Mouse (Mus musculus): ENCODE data around the gene Tpbgl. TPM values are rescaled to one million over a fixed set of nuclear protein-coding genes. Genes with fewer than 3 reads are reported as not detected.

Tpbgl gene
- total RNA-seq, 2 experiments from 2014 or later = 3.7 to 5.2 TPM

- DNase-seq (ENCODE audit: low spot score in 2 of 2) = no peak
These were observed 21.7 kb upstream of the Tpbgl start for GRCm38 (mm10) chr7:99648623-99649022.

DNA sequence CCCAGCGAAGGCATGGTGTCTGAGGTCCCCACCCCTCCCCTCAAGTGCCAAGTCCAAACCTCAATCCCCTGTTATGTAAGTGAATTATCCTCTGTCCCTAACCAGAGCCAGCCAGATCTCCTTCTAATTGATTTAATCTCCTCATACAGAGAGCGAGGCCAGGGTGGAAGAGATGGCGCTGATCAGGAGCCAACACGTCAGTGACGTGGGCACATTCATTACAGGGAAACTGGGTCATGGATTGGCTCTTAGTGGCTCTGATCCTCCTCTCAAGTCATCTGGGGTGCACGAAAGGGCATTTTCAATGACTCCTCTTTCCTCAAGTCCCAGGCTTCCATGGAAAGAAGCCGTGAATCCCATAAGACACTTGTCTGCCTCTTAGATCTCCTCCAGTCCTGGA, 17.8 kb upstream of the Tpbgl start:
- intact Hi-C loops (cut with DNase I) = no loop called here
- DNase-seq (ENCODE audit: low spot score in 2 of 2) = no peak

More at GRCm38 (mm10) chr7:99648623-99649022, 21.7 kb upstream of the Tpbgl start:
- intact Hi-C loops (cut with DNase I) = no loop called here

GRCm38 (mm10) chr7:99642078-99642477, 15.2 kb upstream of the Tpbgl start:
- DNase-seq (ENCODE audit: low spot score in 2 of 2) = no peak
- intact Hi-C loops (cut with DNase I) = no loop called here

GRCm38 (mm10) chr7:99641245-99641644, 14.3 kb upstream of the Tpbgl start:
- DNase-seq (ENCODE audit: low spot score in 2 of 2) = no peak
- intact Hi-C loops (cut with DNase I) = no loop called here

DNA sequence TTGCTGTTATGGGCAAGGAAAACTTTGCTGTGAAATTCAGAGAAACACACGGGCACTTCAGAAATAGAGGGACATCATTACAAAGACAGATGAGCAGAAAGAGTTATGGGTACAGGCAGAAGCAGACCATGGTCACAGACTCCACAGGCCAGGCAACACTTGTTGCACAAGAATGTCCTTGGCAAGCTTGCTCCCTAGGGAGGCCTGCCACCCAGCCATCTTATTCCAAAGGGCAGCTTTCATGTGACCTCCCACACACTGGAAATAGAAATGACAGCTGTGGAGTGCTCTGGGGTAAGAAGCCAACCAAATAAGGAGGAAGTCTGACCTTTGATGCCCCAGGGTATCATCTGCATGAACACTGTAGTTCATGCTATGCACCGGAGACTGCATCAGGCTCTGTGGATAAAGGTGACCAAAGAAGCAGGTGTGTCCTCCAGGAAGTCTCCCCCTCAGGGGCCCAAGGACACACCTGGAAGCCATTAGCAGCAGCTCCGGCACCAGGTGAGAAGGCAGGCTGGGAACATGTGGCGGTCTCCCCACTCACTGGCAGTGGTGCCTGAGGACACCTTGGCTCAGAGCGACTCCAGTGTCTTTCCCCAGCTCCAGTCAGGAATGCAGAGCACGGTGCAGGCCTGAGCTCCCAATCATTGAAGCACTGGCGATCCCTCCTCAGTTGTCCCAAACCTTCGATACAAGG, 7.2 kb upstream of the Tpbgl start:
- no peak for DNase-seq (ENCODE audit: low spot score in 2 of 2)
- intact Hi-C loops (cut with DNase I) = no loop called here

DNA sequence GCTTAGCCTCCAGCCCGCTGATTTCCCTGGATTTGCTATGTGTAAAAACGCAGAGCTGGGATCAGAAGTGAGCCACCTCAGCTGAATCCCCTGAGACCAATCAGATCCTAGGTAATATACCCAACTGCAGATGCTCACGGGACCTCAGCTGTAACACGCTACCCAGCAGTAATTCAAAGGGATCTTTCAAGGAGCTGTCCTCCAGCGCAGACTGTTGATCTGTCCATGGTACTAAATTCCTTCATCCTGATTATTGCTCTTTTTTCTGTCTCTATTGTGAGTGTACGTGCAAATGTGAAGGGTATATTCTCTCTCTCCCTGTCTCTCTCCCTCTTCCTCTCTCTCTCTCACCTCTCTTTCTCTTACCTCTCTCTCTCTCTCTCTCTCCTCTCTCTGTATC, 5.4 kb upstream of the Tpbgl start:
- intact Hi-C loops (cut with DNase I) = no loop called here

GRCm38 (mm10) chr7:99627366-99627765, 463 bp upstream of the Tpbgl start:
- no peak for DNase-seq (ENCODE audit: low spot score in 2 of 2)
- intact Hi-C loops (cut with DNase I) = loop anchor here (10.0 kb wide), 1 partner anchor 377 kb away; the partner anchor contains the start of gene Chrdl2

More for the DNA sequence above, 5.4 kb upstream of the Tpbgl start:
- no peak for DNase-seq (ENCODE audit: low spot score in 2 of 2)

DNA sequence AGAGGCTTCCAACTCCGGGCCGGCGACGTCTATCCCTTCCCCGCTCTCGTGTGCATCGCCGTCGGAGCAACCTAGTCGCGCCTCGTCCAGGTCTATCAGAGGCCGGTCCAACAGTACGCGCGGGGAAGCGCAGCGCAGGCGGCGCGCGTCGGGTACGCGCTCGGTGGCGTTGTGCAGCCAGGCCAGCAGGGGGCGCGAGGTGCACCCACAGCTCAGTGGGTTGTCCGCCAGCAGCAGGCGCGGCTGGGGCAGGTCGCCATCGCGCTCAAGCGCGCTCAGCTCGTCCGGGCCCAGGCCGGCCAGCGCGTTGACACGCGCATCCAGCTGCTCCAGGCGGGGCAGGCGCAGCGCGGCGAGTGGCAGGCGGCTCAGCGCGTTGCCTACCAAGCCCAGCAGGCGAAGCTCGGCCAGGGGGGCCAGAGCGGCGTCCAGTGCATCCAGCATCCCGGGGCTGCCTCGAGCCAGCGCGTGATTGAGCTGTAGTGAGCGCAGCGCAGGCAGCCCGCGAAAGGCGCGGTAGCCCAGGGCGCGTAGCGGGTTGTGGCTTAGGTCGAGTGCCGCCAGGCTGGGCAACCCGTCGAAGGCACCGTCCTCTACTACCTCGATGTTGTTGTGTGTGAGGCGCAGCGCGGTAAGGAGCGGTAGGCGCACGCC, 1.1 kb downstream of the Tpbgl start:
- peak; percentile 87 to 89 for DNase-seq (ENCODE audit: low spot score in 2 of 2)
- intact Hi-C loops (cut with DNase I) = loop anchor here (2.0 to 10.0 kb wide), 2 partner anchors 85 to 379 kb away; partner anchors contain the start of genes Chrdl2 and Slco2b1

GRCm38 (mm10) chr7:99618860-99619259, 8.0 kb downstream of the Tpbgl start:
- intact Hi-C loops (cut with DNase I) = loop anchor here (1.0 kb wide), 2 partner anchors 179 to 257 kb away; no protein-coding TSS in a partner anchor
- DNase-seq (ENCODE audit: low spot score in 2 of 2) = peak; percentile 47

DNA sequence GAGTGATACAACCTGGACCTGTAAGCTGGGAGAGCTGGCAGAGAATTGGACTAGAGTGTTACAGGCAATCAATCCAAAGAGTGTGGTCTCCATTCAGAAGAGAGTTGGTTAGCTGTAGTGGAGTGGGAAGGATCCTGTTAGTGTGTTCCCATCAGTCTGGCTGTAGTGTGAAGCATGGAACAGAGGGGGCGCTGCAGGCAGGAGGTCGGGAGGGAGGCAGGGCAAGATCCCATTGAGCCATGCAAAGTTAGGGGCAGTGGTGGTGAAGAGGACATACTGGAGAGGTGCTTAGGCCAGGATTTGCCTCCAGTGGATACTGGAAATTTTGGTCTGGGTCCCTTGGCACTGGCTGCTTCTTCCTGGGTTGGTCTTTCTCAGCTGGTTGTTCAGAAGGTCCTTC, 8.6 kb downstream of the Tpbgl start:
- intact Hi-C loops (cut with DNase I) = no loop called here

DNA sequence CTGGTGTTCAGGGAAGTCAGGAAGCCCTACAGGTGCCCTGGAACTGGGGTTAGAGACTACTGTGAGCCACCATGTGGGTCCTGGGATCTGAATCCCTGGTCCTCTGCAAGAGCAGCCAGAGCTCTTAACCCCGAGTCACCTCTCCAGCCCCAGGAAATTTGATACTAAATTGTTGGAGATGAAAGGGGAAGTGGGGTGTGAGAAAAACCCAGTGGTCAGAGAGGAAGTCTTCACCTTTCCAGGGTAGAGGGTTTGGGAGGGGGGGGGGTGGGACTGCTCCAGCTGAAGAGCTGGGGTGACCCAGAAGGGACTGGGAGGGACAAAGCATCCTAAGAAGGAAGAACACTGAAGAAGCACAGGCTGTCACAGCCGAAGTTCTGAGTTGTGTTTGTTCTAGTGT, 19.3 kb downstream of the Tpbgl start:
- intact Hi-C loops (cut with DNase I) = no loop called here
- DNase-seq (ENCODE audit: low spot score in 2 of 2) = no peak

More for the DNA sequence above, 8.6 kb downstream of the Tpbgl start:
- DNase-seq (ENCODE audit: low spot score in 2 of 2) = no peak

GRCm38 (mm10) chr7:99606766-99607165, 20.1 kb downstream of the Tpbgl start:
- intact Hi-C loops (cut with DNase I) = no loop called here
- DNase-seq (ENCODE audit: low spot score in 2 of 2) = no peak

- DNase-seq (ENCODE audit: low spot score in 2 of 2) = no peak
- intact Hi-C loops (cut with DNase I) = no loop called here
These were observed 20.6 kb downstream of the Tpbgl start for GRCm38 (mm10) chr7:99606303-99606702.

DNA sequence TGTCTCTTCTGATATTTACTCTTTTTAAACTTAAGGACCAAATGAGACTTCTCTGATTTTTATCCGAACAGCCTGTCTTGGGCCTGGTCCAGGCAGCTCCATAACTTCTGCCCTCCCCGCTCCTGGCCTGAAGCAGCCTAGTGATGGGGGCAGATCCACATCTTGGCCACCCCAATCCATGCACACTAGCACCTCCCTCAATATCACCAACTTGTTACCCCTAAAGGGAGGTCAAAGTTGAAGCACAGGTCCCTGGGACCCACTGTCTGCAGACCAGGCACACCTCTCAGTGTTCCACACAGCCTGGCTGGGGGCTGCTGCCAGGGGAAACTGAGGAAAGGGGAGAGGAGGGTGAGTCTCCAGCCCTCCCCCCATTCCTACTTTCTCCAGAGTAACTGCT, 21.8 kb downstream of the Tpbgl start:
- no peak for DNase-seq (ENCODE audit: low spot score in 2 of 2)
- intact Hi-C loops (cut with DNase I) = no loop called here

DNA sequence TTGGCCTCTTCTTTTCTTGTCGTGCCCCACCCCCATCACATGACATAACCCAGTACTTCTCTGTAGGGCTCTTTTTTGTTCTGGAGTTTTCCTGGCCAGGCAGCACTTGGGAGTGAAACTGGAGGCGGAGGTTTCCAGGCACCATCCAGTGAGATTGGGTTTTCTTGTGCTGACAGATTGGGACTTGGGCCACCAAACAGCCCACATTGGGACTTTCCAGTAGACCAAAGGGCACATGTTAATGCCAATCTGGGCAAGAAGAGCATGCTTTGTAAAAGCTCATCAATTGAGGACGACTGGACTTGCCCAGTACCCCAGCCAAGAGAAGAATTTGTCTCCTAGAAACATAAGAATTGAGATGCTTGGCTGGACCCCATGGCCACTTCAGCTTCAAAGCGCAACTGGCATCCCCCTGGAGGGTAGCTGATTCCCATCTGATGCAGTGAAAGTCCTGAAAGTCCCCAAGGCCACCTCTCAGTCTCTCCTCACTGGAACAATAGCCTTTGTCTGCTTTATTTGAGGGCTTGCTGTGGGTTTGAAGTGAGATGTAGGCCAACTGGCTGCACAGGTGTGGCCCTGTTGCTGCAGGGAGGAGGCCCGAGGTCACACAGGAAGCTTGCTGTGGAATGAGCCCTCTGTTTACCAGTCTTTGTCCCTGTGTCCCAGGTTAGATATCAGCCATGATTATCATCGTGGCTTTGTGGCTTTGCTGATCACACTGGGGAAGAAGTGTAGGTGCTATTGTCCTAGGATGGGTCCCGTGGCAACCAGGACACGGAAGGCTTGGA, 22.8 kb downstream of the Tpbgl start:
- peak in 1 of 2 experiments; percentile 28 for DNase-seq (ENCODE audit: low spot score in 2 of 2)
- intact Hi-C loops (cut with DNase I) = no loop called here

- DNase-seq (ENCODE audit: low spot score in 2 of 2) = no peak
- intact Hi-C loops (cut with DNase I) = no loop called here
These were observed 28.2 kb downstream of the Tpbgl start for GRCm38 (mm10) chr7:99598722-99599121.

DNA sequence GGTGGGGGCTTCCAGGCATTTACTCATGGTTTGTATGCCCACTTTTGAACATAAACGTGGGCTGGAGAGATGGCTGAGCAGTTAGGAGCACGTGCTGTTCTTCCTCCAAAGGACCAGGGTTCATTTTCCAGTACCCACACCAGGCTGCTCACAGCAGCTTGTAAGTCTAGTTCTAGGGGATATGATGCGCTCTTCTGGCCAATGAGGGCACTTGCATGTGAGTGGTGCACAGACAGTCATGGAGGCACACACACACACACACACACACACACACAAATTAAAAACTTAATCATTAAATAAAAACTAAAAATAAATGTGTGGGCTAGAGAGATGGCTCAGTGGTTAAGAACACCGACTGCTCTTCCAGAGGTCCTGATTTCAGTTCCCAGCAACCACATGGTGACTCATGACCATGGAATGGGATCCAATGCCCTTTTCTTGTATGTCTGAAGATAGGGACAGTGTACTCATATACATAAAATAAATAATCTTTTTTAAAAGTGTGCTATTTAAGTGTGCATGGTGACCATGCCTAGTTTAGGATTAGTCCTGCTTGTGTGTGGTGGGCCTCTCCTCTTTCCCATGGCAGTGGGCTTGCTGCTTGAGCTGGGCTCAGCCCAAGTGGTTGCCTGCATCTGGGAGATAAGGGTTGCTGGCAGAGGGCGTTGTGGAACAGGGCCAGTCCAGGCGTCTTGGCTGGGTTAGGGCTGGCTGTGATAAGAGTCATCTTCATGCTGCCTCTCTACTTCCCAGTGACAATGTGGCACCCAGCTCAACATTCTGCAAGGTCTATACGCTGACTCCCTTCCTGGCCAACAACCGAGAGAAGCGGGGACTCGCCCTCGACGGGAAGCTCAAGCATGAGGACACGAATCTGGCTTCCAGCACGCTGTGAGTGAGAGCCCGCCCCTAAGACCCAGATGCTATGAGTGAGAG, 32.8 kb downstream of the Tpbgl start:
- DNase-seq (ENCODE audit: low spot score in 2 of 2) = no peak
- intact Hi-C loops (cut with DNase I) = no loop called here

GRCm38 (mm10) chr7:99592669-99593068, 34.2 kb downstream of the Tpbgl start:
- intact Hi-C loops (cut with DNase I) = no loop called here
- no peak for DNase-seq (ENCODE audit: low spot score in 2 of 2)

GRCm38 (mm10) chr7:99590646-99591045, 36.3 kb downstream of the Tpbgl start:
- DNase-seq (ENCODE audit: low spot score in 2 of 2) = no peak
- intact Hi-C loops (cut with DNase I) = loop anchor here (1.0 to 2.0 kb wide), 2 partner anchors 34 to 90 kb away; no protein-coding TSS in a partner anchor
